Mouse (Mus musculus) G1E (cell line): ENCODE measurements around the gene Ccpg1.

Source experiments
- CTCF ChIP-seq: IDR thresholded peaks from 2 replicates; pipeline ENCODE4 v1.5.1; 2012; ENCODE audit warnings: low read depth, low read length, inconsistent platforms, mixed read lengths
- GATA1 ChIP-seq: IDR thresholded peaks from 2 replicates; pipeline ENCODE4 v1.6.1; 2012; ENCODE audit warnings: borderline replicate concordance, low read length, inconsistent platforms, mixed read lengths

DNA sequence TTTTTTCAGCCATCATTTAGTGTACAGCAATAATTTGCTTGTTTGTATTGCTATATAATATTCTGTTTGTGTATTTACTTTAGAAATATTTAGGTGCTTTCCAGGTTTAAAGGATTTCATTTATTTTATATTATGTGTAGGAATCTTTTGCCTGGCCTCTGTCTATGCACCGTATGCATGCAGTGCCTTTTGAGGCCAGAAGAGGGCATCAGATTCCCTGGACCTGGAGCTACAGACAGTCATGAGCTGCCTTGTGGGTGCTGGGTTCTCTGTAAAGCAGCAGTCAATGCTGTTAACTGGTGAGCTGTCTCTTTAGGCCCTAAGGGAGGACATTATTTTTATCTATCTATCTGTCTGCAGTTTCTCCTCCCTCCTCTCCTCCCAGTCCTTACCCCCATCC is 29.7 kb upstream of the Ccpg1 start:
- peak; percentile 78 for TF ChIP-seq CTCF
- no peak for TF ChIP-seq GATA1
